Mouse (Mus musculus) heart, embryonic 16.5 days (tissue): ENCODE data around the gene Rgs16. TPM values are rescaled to one million over a fixed set of nuclear protein-coding genes. Genes with fewer than 3 reads are reported as not detected.

ENCODE experiments used
- ATAC-seq: fragments of 200-750 bp; cut with Nextera tagmentation; replicated peaks from 2 replicates; pipeline ENCODE4 v1.8.0; 2017; ENCODE audit warnings: moderate number of reproducible peaks; ENCODE audit not compliant: insufficient read depth, low FRiP score; ENCODE audit errors: extremely low read depth
- H3K27ac ChIP-seq: fragments of 300-500 bp; sonication (generic); 2 replicates; pipeline ENCODE4 v1.5.1; 2014; ENCODE audit warnings: mild to moderate bottlenecking, low read length, control low read depth, moderate library complexity
- H3K27me3 ChIP-seq: fragments of 300-500 bp; sonication (generic); 2 replicates; pipeline ENCODE4 v1.6.1; 2014; ENCODE audit warnings: low read length, mixed read lengths; ENCODE audit not compliant: control insufficient read depth, insufficient read depth
- H3K36me3 ChIP-seq: fragments of 300-500 bp; sonication (generic); 2 replicates; pipeline ENCODE4 v1.6.1; 2014; ENCODE audit not compliant: control insufficient read depth, insufficient read depth
- H3K4me1 ChIP-seq: fragments of 300-500 bp; sonication (generic); 2 replicates; pipeline ENCODE4 v1.6.1; 2014; ENCODE audit warnings: low read length, mixed read lengths; ENCODE audit not compliant: control insufficient read depth, insufficient read depth
- H3K4me2 ChIP-seq: fragments of 300-500 bp; sonication (generic); 2 replicates; pipeline ENCODE4 v1.6.1; 2014; ENCODE audit warnings: low read depth, mild to moderate bottlenecking, control low read depth, low read length
- H3K4me3 ChIP-seq: fragments of 300-500 bp; sonication (generic); 2 replicates; pipeline ENCODE4 v1.5.1; 2014; ENCODE audit warnings: mild to moderate bottlenecking, control low read depth, low read length
- H3K9ac ChIP-seq: fragments of 300-500 bp; sonication (generic); 2 replicates; pipeline ENCODE4 v1.6.1; 2014; ENCODE audit warnings: low read length, control low read depth
- H3K9me3 ChIP-seq: fragments of 300-500 bp; sonication (generic); replicated peaks from 2 replicates; pipeline ENCODE4 v1.6.1; 2016; ENCODE audit warnings: low read length; ENCODE audit not compliant: control insufficient read depth
- WGBS: fragments of 180-500 bp; shearing (Covaris S2); extraction: QIAGEN DNeasy Blood & Tissue Kit; methylation state at CpG from one replicate; pipeline ENCODE4 v1.1.7; 2014; 5-methylcytosine and 5-hydroxymethylcytosine counted together
- polyA plus RNA-seq: library from polyadenylated mRNA; unstranded; fragments of >200 nt; fragmentation: Nextera tagmentation; extraction: Ambion mirVana; gene quantifications from 2 replicates; pipeline ENCODE4 v1.2.1, GENCODE M21; 2015

Rgs16 gene
- polyA plus RNA-seq, 1 experiment from 2014 or later, result 6.6 TPM

GRCm38 (mm10) chr1:153711544-153712262, 28.4 kb upstream of the Rgs16 start:
- Histone ChIP-seq H3K9ac (no peak overlapping the region), H3K4me3 (no peak overlapping the region), H3K4me2 (no peak overlapping the region), H3K27me3 (no peaks in the 10 kb centered on the region), H3K4me1 (peaks cover 4% of the 10 kb centered on the region; the same call in 1 of the 2 replicates), H3K9me3 (no peaks in the 10 kb centered on the region), H3K27ac (no peak overlapping the region), H3K36me3 (no peaks in the 10 kb centered on the region)
- WGBS, result 65% methylated on average over 3 of the region's 3 CpGs
- no peak for ATAC-seq

- H3K27me3 ChIP-seq, result no peaks in the 10 kb centered on the region
- no peaks in the 10 kb centered on the region for H3K9me3 ChIP-seq
- no peak overlapping the region for H3K4me3 ChIP-seq
- no peak overlapping the region for H3K4me2 ChIP-seq
- WGBS, result 93% methylated on average over 2 of the region's 2 CpGs
- H3K36me3 ChIP-seq, result no peaks in the 10 kb centered on the region
- ATAC-seq, result no peak
- peaks cover 4% of the 10 kb centered on the region; the same call in 1 of the 2 replicates for H3K4me1 ChIP-seq
- H3K9ac ChIP-seq, result no peak overlapping the region
- no peak overlapping the region for H3K27ac ChIP-seq
Measured at GRCm38 (mm10) chr1:153712633-153713032, 27.5 kb upstream of the Rgs16 start.

- no peak overlapping the region for H3K4me2 ChIP-seq
- H3K9me3 ChIP-seq, result no peaks in the 10 kb centered on the region
- H3K27ac ChIP-seq, result no peak overlapping the region
- no peak overlapping the region for H3K9ac ChIP-seq
- H3K4me1 ChIP-seq, result no peaks in the 10 kb centered on the region
- no peak for ATAC-seq
- no peaks in the 10 kb centered on the region for H3K36me3 ChIP-seq
- no peak overlapping the region for H3K4me3 ChIP-seq
- 78% methylated on average over 1 of the region's 1 CpGs for WGBS
- H3K27me3 ChIP-seq, result no peaks in the 10 kb centered on the region
Measured at GRCm38 (mm10) chr1:153717990-153718389, 22.2 kb upstream of the Rgs16 start.

GRCm38 (mm10) chr1:153720935-153721334, 19.2 kb upstream of the Rgs16 start:
- Histone ChIP-seq H3K9ac (no peak overlapping the region), H3K36me3 (no peaks in the 10 kb centered on the region), H3K27me3 (no peaks in the 10 kb centered on the region), H3K4me3 (no peak overlapping the region), H3K4me2 (no peak overlapping the region), H3K9me3 (no peaks in the 10 kb centered on the region), H3K4me1 (no peaks in the 10 kb centered on the region), H3K27ac (no peak overlapping the region)
- WGBS, result 72% methylated on average over 7 of the region's 7 CpGs
- ATAC-seq, result no peak

GRCm38 (mm10) chr1:153721565-153722310, 18.4 kb upstream of the Rgs16 start:
- no peaks in the 10 kb centered on the region for H3K4me1 ChIP-seq
- H3K4me3 ChIP-seq, result no peak overlapping the region
- H3K27ac ChIP-seq, result no peak overlapping the region
- 69% methylated on average over 9 of the region's 9 CpGs for WGBS
- no peak overlapping the region for H3K4me2 ChIP-seq
- no peaks in the 10 kb centered on the region for H3K36me3 ChIP-seq
- H3K27me3 ChIP-seq, result no peaks in the 10 kb centered on the region
- H3K9ac ChIP-seq, result no peak overlapping the region
- H3K9me3 ChIP-seq, result no peaks in the 10 kb centered on the region
- ATAC-seq, result no peak

- no peaks in the 10 kb centered on the region for H3K27me3 ChIP-seq
- no peak overlapping the region for H3K9ac ChIP-seq
- no peaks in the 10 kb centered on the region for H3K36me3 ChIP-seq
- no peak overlapping the region for H3K4me3 ChIP-seq
- no peaks in the 10 kb centered on the region for H3K4me1 ChIP-seq
- no peak overlapping the region for H3K27ac ChIP-seq
- H3K4me2 ChIP-seq, result no peak overlapping the region
- WGBS, result 67% methylated on average over 9 of the region's 9 CpGs
- no peak for ATAC-seq
- H3K9me3 ChIP-seq, result no peaks in the 10 kb centered on the region
Measured at GRCm38 (mm10) chr1:153723426-153723825, 16.7 kb upstream of the Rgs16 start.

GRCm38 (mm10) chr1:153726636-153727035, 13.5 kb upstream of the Rgs16 start:
- no peaks in the 10 kb centered on the region for H3K9me3 ChIP-seq
- peaks cover 20% of the 10 kb centered on the region for H3K4me1 ChIP-seq
- no peak for ATAC-seq
- H3K27me3 ChIP-seq, result no peaks in the 10 kb centered on the region
- no peak overlapping the region for H3K9ac ChIP-seq
- H3K4me3 ChIP-seq, result no peak overlapping the region
- 78% methylated on average over 16 of the region's 16 CpGs for WGBS
- H3K36me3 ChIP-seq, result no peaks in the 10 kb centered on the region
- H3K27ac ChIP-seq, result no peak overlapping the region
- H3K4me2 ChIP-seq, result no peak overlapping the region

- Histone ChIP-seq H3K9ac (no peak overlapping the region), H3K4me1 (peaks cover 20% of the 10 kb centered on the region), H3K4me3 (no peak overlapping the region), H3K4me2 (no peak overlapping the region), H3K36me3 (no peaks in the 10 kb centered on the region), H3K27ac (no peak overlapping the region; the same call in 1 of the 2 replicates), H3K27me3 (no peaks in the 10 kb centered on the region), H3K9me3 (no peaks in the 10 kb centered on the region)
- 32% methylated on average over 2 of the region's 2 CpGs for WGBS
- no peak for ATAC-seq
Measured at GRCm38 (mm10) chr1:153729806-153730205, 10.3 kb upstream of the Rgs16 start.

- Histone ChIP-seq H3K4me1 (peaks cover 20% of the 10 kb centered on the region), H3K36me3 (no peaks in the 10 kb centered on the region), H3K4me3 (no peak overlapping the region), H3K27ac (peak overlapping the region; percentile 81), H3K4me2 (no peak overlapping the region), H3K27me3 (no peaks in the 10 kb centered on the region), H3K9ac (no peak overlapping the region), H3K9me3 (no peaks in the 10 kb centered on the region)
- ATAC-seq, result peak; percentile 83
- WGBS, result 7% methylated on average over 3 of the region's 3 CpGs
Measured at GRCm38 (mm10) chr1:153730671-153731070, 9.5 kb upstream of the Rgs16 start.
